Mouse (Mus musculus): ENCODE measurements around the gene Cenpx. TPM values are rescaled to one million over a fixed set of nuclear protein-coding genes. Genes with fewer than 3 reads are reported as not detected.

The Cenpx gene
- polyA plus RNA-seq, 1 experiment from 2014 or later: 93.2 TPM

DNA sequence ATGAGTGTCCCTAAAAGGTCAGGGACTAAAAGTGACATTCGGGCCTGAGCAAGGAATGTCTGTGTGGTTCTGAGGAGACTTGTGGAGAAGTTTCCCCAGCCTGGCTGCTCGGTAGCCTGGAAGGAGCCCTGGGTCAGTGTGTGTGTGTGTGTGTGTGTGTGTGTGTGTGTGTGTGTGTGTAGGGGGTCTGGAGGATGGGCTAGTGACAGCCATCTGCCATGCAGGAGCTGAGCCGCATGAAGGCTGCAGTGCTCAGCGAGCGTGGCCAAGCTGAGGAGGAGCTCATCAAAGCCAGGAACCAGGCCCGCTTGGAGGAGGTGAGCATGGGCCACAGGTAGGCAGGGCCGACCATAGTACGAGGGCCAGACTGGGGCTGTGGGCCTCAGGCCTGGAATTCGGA is 5.7 kb upstream of the Cenpx start:
- 98% methylated on average over 9 of the region's 9 CpGs for WGBS (ENCODE audit: missing documents)
- no peak overlapping the region for H3K4me3 ChIP-seq (ENCODE audit: inconsistent target)
- H3K27ac ChIP-seq: no peak overlapping the region
- no peaks in the 10 kb centered on the region for H3K79me2 ChIP-seq (ENCODE audit: inconsistent target)
- peaks cover 25% of the 10 kb centered on the region; the same call in 1 of the 2 replicates for H3K36me3 ChIP-seq (ENCODE audit: inconsistent target)

DNA sequence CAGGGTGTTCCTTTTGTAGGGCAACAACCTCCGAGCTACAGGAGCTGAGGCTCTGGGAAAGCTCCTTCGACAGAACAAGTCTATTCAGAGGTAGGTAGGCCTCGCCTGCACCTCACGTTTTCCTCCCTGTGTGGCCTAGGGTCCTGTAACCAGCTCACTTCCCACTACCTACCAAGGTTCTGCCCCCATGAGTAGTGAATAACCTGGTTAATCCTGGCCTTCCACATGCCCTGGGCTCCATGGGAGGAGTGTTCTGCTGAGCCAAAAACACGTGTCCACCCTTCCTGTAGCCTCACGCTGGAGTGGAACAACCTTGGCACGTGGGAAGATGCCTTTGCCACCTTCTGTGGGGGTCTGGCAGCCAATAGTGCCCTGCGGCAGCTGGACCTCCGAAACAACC is 1.6 kb upstream of the Cenpx start:
- Histone ChIP-seq H3K4me3 (ENCODE audit: inconsistent target) (no peak overlapping the region), H3K27ac (no peak overlapping the region), H3K36me3 (ENCODE audit: inconsistent target) (peaks cover 31% of the 10 kb centered on the region), H3K79me2 (ENCODE audit: inconsistent target) (no peaks in the 10 kb centered on the region)
- WGBS (ENCODE audit: missing documents): 91% methylated on average over 9 of the region's 9 CpGs

DNA sequence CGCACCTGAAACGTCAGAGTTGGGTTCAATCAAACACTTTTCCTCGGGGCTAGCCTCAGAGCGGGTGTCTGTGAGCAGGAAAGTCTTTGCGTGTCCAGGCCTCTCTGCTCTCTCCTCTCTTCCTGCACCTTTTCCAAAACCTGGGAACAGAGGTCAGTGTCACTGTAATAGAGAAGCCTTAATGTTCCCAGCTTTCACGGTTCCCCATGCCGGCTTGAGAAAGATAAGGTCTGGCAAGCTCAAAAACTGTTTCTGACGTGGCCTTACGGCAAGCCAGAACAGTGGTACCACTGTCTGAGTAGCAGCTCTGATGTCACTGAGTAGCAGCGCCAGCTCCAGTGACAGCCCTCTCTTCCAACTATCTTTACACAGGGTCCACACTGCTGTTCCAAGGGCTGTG is 1.0 kb upstream of the Cenpx start:
- whole genome bisulfite sequencing (ENCODE audit: missing documents): 57% methylated on average over 10 of the region's 10 CpGs
- H3K4me3 ChIP-seq (ENCODE audit: inconsistent target): peak overlapping the region; percentile 71

DNA sequence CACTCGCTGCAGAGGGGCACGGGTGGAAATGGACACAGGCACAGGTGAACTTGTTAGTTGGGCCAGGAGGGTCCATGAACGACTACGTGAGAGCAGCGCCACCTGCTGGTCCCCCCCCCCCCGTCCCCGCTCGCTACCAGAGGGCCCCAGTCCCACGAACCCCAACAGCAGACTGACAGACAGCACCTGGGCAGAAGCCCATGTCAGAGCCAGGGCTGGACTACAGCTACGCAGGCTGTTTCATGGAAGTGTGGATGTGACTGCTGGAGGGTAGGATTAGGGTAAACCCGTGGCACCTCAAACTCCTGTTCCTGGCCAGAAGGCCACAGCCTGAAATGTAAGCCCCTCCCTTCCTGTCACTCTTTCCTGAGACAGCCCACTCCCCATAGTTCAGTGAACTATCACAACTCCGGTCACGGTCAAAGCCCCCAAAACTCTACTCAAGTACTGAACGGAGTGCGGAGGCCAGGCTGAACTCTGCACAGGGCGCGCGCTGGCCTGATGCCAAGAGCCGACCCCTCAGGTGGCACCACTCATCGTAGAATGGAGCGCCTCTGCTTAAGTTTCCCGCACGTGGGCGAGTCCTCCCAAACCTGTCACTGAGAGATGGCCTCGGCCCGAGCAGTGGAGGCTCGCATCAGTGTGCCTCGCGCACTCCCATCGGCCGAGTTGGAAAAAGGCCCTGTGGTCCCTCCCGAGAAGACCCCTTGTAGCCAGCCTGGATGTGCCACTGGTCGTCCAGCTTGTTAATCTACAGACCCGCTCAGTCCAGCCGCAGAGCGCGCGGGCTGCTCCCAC is 568 bp downstream of the Cenpx start:
- Histone ChIP-seq H3K36me3 (ENCODE audit: inconsistent target) (peaks cover 20% of the 10 kb centered on the region), H3K79me2 (ENCODE audit: inconsistent target) (no peaks in the 10 kb centered on the region), H3K4me3 (ENCODE audit: inconsistent target) (peak overlapping the region; percentile 71), H3K27ac (peak overlapping the region; percentile 38)
- WGBS (ENCODE audit: missing documents): under 1% methylated on average over 36 of the region's 38 CpGs

More for the DNA sequence above, 1.0 kb upstream of the Cenpx start:
- no peaks in the 10 kb centered on the region for H3K79me2 ChIP-seq (ENCODE audit: inconsistent target)
- H3K36me3 ChIP-seq (ENCODE audit: inconsistent target): peaks cover 33% of the 10 kb centered on the region
- no peak overlapping the region for H3K27ac ChIP-seq

DNA sequence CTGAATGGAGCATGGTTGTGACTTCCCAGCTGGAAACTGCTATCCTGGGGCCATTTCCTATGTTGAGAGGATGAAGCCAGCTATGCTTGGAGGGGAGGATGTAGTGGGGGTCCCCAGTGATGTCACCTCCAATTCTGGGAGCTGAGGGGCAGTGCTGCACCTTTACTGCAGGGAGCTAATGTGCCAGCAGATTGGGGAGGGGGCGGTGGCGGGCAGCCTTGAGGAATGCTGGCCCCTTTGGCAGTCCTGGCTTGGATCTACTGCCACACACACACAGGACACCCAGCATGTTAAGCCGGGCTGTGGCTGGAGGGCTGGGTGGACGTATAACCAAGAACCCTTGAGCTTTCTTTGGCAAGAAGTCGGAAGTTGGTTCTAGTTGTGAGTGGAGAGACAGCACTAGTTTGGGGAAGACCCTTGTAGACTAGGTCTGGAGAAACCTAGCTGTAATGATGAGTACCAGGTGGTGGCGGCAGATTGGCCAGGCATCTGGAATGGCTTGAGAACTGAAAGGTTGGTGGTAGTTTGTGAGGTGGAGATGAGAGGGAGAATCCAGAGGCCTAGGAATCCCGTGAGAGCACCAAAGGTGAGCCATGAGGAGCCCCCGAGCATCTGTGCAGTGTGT is 1.4 kb downstream of the Cenpx start:
- H3K27ac ChIP-seq: no peak overlapping the region
- 79% methylated on average over 8 of the region's 8 CpGs for WGBS (ENCODE audit: missing documents)
- H3K4me3 ChIP-seq (ENCODE audit: inconsistent target): no peak overlapping the region
- H3K79me2 ChIP-seq (ENCODE audit: inconsistent target): no peaks in the 10 kb centered on the region
- H3K36me3 ChIP-seq (ENCODE audit: inconsistent target): peaks cover 11% of the 10 kb centered on the region

DNA sequence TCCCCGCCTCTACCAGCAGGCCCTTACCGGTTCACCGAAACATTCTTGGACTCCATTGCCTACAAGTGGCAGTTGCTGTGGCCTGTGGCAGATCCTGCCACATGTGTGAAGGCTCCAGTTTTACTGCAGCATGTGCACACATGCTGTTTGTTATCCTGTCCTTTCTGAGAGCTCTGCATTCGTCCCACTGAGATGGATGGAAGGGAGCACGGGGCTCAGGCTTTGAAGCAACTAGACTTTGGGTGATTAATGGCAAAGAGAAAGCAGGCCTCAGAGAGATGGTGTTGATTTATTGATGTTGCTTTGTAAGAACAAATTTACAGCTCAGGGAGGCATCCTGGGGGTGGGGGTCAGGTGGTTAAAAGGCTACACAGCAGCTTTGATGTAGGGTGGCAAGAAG is 2.9 kb downstream of the Cenpx start:
- H3K27ac ChIP-seq: no peak overlapping the region
- no peaks in the 10 kb centered on the region for H3K79me2 ChIP-seq (ENCODE audit: inconsistent target)
- no peak overlapping the region for H3K4me3 ChIP-seq (ENCODE audit: inconsistent target)
- H3K36me3 ChIP-seq (ENCODE audit: inconsistent target): peaks cover 8% of the 10 kb centered on the region
- 97% methylated on average over 5 of the region's 5 CpGs for WGBS (ENCODE audit: missing documents)

DNA sequence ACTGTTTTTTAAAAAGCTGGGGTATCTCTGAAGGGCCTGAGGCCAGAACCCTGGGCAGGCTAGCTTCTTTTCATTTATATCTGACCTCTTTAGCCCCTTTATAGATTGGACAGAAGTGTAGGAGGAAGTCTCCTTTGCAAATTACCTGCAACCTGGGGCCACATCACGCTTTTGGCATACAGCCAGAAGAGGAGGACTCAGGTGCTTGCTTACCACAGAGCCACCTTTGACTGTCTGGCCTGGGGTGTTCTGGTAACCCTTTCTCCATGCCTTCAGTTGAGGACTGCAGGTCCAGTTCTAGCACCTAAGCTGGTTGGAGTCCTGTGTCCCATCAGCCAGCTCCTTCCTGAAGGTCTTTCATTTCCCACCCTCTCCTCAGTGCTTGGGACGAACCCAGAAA is 4.0 kb downstream of the Cenpx start:
- H3K79me2 ChIP-seq (ENCODE audit: inconsistent target): no peaks in the 10 kb centered on the region
- peaks cover 8% of the 10 kb centered on the region for H3K36me3 ChIP-seq (ENCODE audit: inconsistent target)
- H3K27ac ChIP-seq: no peak overlapping the region
- no peak overlapping the region for H3K4me3 ChIP-seq (ENCODE audit: inconsistent target)
- 96% methylated on average over 2 of the region's 2 CpGs for WGBS (ENCODE audit: missing documents)

DNA sequence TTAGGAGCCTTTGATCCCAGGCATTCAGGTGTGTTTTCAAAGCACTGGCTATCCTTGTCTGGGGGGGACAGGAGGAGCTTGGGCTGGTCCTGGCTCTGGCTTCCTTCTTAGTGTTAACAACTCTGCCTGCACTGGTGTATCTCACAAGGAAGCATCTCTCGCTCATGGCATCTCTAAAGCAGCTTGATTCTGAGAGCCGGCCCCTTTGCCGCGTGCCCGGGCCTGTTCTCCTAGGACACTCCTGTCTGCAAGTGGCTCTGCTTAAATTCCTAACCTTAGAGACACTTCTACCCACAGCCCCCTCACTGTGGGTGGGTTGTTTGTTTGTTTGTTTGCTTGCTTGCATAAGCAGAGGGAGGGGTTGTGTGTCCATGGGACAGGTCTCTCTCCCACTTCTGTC is 5.6 kb downstream of the Cenpx start:
- Histone ChIP-seq H3K79me2 (ENCODE audit: inconsistent target) (no peaks in the 10 kb centered on the region), H3K4me3 (ENCODE audit: inconsistent target) (no peak overlapping the region), H3K36me3 (ENCODE audit: inconsistent target) (peaks cover 17% of the 10 kb centered on the region), H3K27ac (no peak overlapping the region)
- WGBS (ENCODE audit: missing documents): 88% methylated on average over 5 of the region's 5 CpGs

DNA sequence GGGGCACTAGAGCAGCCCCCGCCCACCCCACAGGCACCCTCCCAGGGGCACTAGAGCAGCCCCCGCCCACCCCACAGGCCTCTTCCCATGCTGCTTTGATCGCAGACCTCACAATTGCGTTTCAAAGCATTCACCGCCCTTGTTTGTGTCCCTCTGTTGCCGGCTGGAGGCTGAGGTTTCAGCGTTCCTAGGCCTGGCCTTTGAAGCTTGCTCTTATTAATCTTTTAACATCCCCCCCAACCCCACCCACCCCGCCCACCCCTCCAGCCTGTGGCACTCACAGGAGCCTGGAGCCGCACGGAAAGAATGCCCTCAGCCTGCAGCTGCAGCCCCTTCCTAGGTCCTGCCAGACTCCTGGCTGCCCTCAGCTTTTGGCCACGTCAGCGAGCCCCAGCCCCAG is 6.3 kb downstream of the Cenpx start:
- no peak overlapping the region for H3K4me3 ChIP-seq (ENCODE audit: inconsistent target)
- no peaks in the 10 kb centered on the region for H3K79me2 ChIP-seq (ENCODE audit: inconsistent target)
- 90% methylated on average over 9 of the region's 12 CpGs for WGBS (ENCODE audit: missing documents)
- H3K36me3 ChIP-seq (ENCODE audit: inconsistent target): peaks cover 24% of the 10 kb centered on the region
- H3K27ac ChIP-seq: no peak overlapping the region

DNA sequence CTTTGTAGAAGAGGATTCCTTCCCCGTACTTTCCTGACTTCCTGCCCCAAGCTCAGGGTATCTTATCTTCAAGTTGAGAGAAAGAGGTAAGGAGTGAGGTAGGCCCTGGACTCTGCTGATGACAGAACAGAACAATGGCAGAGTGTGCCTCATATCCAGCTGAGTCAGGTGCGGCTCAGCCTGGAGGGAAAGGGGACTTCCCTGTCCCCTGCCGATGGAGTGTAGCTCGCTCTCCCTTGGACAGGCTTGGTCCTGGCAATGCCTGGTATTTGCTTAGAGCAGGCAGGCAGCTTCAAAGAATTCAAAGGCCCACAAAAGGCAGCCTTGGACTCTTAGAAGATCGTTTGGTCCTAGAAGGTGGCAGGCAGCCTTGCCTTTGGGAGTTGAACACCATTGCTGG is 7.4 kb downstream of the Cenpx start:
- Histone ChIP-seq H3K79me2 (ENCODE audit: inconsistent target) (no peaks in the 10 kb centered on the region), H3K27ac (no peak overlapping the region), H3K4me3 (ENCODE audit: inconsistent target) (no peak overlapping the region), H3K36me3 (ENCODE audit: inconsistent target) (peaks cover 35% of the 10 kb centered on the region)
- WGBS (ENCODE audit: missing documents): 90% methylated on average over 5 of the region's 5 CpGs

DNA sequence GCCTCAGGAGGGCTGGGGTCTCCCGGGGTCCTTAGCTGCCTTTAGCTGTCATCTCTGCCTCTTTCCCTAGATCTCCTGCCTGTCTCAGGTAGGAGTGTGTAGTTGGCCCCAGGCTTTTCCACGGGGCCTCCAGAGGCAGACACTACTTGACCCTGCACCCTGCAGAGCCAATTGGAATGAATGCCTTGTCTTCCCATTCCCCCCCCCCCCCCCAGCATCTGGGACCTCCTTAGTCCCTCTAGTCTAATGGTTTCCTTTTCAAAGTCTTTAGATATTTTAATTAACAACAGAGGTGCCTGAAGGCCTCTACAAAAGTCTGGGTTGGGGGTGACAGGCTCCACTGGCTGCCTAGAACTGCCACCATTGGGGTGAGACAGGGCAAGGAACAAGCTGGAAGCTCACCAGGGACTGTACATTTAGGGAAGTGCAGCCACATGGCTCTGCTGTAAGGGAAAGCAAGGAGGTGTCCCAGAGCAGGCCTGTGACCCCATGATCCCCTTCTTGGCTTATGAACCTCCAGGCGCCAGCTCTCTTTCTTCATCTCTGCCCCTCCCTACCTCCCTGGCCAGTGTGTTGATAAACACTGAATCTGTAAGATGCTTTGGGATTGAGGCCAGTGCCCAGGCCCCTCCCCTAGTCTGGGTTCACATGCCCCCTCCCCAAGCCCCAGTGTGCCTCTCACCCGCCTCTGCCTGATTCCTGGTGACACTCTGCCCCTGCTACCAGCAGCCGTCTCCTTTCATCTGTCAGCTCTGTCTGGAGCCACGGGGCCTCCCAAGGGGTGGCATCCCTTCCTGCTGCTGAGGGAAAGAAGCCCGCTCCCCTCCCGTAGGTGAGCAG is 8.8 kb downstream of the Cenpx start:
- H3K36me3 ChIP-seq (ENCODE audit: inconsistent target): peaks cover 34% of the 10 kb centered on the region; the same call in 1 of the 2 replicates

DNA sequence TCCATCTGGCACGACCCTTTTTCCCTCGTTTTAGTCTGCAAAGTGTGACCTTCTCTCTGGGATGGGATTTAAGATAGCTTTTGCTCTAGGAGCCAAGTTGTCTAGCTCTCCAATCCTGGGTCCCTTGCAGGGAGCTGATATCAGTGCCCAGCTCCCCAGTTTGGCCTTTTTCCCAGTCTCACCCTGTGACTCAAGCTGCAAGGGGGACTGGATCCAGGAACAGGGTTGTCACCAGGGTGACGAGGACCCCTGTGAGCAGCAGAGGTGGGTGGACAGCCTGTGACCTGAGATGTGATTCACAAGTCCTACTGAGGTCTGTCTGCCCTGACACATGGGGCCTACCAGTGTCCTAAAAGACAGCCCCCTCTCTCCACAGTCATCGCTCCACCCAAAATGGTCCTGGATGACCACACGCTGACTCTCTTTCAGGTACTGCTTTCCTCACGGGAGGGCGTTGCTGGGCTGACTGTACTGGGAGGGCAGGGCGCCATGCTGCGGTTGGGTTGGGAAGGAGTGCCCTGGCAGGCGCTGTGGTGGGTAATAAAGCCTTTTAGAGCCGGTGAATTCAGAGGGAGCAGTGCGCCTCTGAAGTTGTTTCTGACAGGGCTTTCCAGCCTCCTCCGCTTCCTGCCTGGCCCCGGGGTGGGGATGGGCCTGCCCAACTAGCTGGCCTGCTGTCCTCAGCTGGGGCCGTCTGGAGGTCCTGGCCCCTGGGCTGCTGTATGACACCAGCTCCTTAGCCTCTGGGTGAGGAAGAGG is 9.7 kb downstream of the Cenpx start:
- Histone ChIP-seq H3K4me3 (ENCODE audit: inconsistent target) (no peak overlapping the region), H3K79me2 (ENCODE audit: inconsistent target) (no peaks in the 10 kb centered on the region), H3K27ac (no peak overlapping the region), H3K36me3 (ENCODE audit: inconsistent target) (peaks cover 34% of the 10 kb centered on the region; the same call in 1 of the 2 replicates)
- 96% methylated on average over 15 of the region's 15 CpGs for WGBS (ENCODE audit: missing documents)

More for the DNA sequence above, 8.8 kb downstream of the Cenpx start:
- Histone ChIP-seq H3K27ac (no peak overlapping the region), H3K4me3 (ENCODE audit: inconsistent target) (no peak overlapping the region), H3K79me2 (ENCODE audit: inconsistent target) (no peaks in the 10 kb centered on the region)
- WGBS (ENCODE audit: missing documents): 87% methylated on average over 8 of the region's 8 CpGs

DNA sequence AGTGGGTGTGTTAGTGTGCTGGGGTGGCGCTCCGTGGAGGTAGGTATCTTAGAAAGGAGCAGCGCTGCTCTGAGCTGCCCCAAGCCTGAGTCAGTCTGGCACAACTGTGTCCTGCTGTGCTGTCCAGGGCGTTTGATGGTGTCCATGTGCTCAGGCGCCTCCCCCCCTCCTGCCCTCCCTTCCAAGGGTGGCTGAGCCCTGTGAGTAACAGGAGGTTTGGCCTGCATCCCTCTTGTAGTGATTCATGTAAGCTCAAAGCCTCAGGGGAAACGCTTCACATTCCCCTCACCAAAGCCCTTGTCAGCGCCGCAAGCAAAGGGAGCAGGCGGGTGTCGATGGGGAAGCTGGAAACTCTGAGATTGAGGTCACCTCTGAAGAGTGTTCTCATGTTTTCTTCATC is 15.8 kb downstream of the Cenpx start:
- WGBS (ENCODE audit: missing documents): 91% methylated on average over 10 of the region's 10 CpGs
- Histone ChIP-seq H3K27ac (no peak overlapping the region), H3K36me3 (ENCODE audit: inconsistent target) (peaks cover 52% of the 10 kb centered on the region; the same call in 1 of the 2 replicates), H3K4me3 (ENCODE audit: inconsistent target) (no peak overlapping the region), H3K79me2 (ENCODE audit: inconsistent target) (no peaks in the 10 kb centered on the region; the same call in 1 of the 2 replicates)

DNA sequence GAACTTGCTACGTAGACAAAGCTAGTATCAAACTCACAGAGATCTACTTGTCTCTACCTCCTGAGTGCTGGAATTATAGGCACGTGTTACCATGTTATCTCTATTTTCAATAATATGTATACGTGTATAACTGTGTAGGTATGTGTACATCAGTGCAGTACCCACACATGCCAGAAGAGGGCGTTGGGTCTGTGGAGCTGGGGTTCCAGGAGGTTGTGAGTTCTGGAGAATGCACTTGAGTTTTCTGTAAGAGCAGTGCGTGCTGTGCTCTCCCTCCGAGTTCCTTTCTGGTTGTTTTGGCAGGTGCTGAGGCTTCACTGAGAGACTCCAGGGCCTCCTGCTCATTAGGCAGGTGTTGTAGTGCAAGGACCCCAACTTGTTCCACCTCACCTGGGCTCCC is 17.0 kb downstream of the Cenpx start:
- 97% methylated on average over 6 of the region's 6 CpGs for WGBS (ENCODE audit: missing documents)
- Histone ChIP-seq H3K4me3 (ENCODE audit: inconsistent target) (no peak overlapping the region), H3K27ac (no peak overlapping the region), H3K36me3 (ENCODE audit: inconsistent target) (peaks cover 41% of the 10 kb centered on the region; the same call in 1 of the 2 replicates), H3K79me2 (ENCODE audit: inconsistent target) (no peaks in the 10 kb centered on the region; the same call in 1 of the 2 replicates)

Data from macrophage (primary cell).